Mouse (Mus musculus) limb, embryonic 11.5 days (tissue): ENCODE measurements around the gene Amph. TPM values are rescaled to one million over a fixed set of nuclear protein-coding genes. Genes with fewer than 3 reads are reported as not detected.

Source experiments
- ATAC-seq: fragments of 200-750 bp; cut with Nextera tagmentation; 2 replicates; pipeline ENCODE4 v1.8.0; 2017; ENCODE audit warnings: low read depth; ENCODE audit not compliant: insufficient number of reproducible peaks, low FRiP score, low TSS enrichment
- DNase-seq: peaks from one replicate; pipeline ENCODE4 v3.0.0-alpha.2; 2015; ENCODE audit warnings: low spot score
- H3K27ac ChIP-seq: fragments of 300-500 bp; sonication (generic); replicated peaks from 2 replicates; pipeline ENCODE4 v1.5.1; 2014; ENCODE audit warnings: low read depth, mild to moderate bottlenecking, low read length
- H3K27me3 ChIP-seq: fragments of 300-500 bp; sonication (generic); 2 replicates; pipeline ENCODE4 v1.6.1; 2014; ENCODE audit warnings: mild to moderate bottlenecking, low read length, mixed read lengths; ENCODE audit not compliant: control insufficient read depth, insufficient read depth
- H3K36me3 ChIP-seq: fragments of 300-500 bp; sonication (generic); 2 replicates; pipeline ENCODE4 v1.6.1; 2014; ENCODE audit warnings: mild to moderate bottlenecking, low read length, moderate library complexity, mixed read lengths; ENCODE audit not compliant: control insufficient read depth, insufficient read depth
- H3K4me1 ChIP-seq: fragments of 300-500 bp; sonication (generic); 2 replicates; pipeline ENCODE4 v1.6.1; 2014; ENCODE audit warnings: low read length, mixed read lengths; ENCODE audit not compliant: control insufficient read depth, insufficient read depth
- H3K4me2 ChIP-seq: fragments of 300-500 bp; sonication (generic); 2 replicates; pipeline ENCODE4 v1.6.1; 2014; ENCODE audit warnings: low read depth, mild to moderate bottlenecking, moderate library complexity; ENCODE audit not compliant: severe bottlenecking
- H3K4me3 ChIP-seq: fragments of 300-500 bp; sonication (generic); 2 replicates; pipeline ENCODE4 v1.5.1; 2014; ENCODE audit warnings: low read depth, low read length
- H3K9ac ChIP-seq: fragments of 300-500 bp; sonication (generic); 2 replicates; pipeline ENCODE4 v1.6.1; 2014; ENCODE audit warnings: mild to moderate bottlenecking, low read length
- H3K9me3 ChIP-seq: fragments of 300-500 bp; sonication (generic); 2 replicates; pipeline ENCODE4 v1.6.1; 2016; ENCODE audit warnings: low read length; ENCODE audit not compliant: control insufficient read depth
- WGBS: fragments of 180-500 bp; shearing (Covaris S2); extraction: QIAGEN DNeasy Blood & Tissue Kit; methylation state at CpG from one replicate; pipeline ENCODE4 v1.1.7; 2014; 5-methylcytosine and 5-hydroxymethylcytosine counted together
- polyA plus RNA-seq: library from polyadenylated mRNA; unstranded; fragments of >200 nt; fragmentation: Nextera tagmentation; extraction: Ambion mirVana; gene quantifications from 2 replicates; pipeline ENCODE4 v1.2.1, GENCODE M21; 2014

Amph gene
- polyA plus RNA-seq, 1 experiment from 2014 or later: 0.92 TPM

DNA sequence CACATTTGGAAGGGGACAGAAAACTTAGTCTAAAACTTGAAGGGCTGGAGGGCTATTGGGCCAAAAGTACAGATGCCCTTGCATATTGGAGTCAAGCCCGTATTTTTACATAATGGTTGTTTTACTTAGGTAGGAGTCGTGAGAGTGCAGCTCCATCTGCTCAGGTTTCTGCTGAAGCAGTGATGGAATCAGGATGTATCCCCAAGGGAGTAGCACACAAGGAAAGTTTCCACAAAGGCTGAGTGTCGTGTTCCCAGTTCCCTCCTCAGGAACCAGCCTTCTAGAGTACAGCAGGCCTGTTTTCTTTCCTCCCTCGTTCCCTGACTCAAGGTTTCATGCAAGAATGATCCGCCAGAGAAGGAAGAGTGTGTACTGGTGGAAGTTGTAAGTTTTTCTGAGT, 56.4 kb downstream of the Amph start:
- Histone ChIP-seq H3K9me3 (no peaks in the 10 kb centered on the region), H3K4me2 (no peak overlapping the region), H3K4me3 (no peak overlapping the region), H3K9ac (no peak overlapping the region), H3K4me1 (no peaks in the 10 kb centered on the region), H3K36me3 (no peaks in the 10 kb centered on the region), H3K27ac (no peak overlapping the region), H3K27me3 (no peaks in the 10 kb centered on the region)
- 79% methylated on average over 5 of the region's 5 CpGs for WGBS
- no peak for DNase-seq
- no peak for ATAC-seq

DNA sequence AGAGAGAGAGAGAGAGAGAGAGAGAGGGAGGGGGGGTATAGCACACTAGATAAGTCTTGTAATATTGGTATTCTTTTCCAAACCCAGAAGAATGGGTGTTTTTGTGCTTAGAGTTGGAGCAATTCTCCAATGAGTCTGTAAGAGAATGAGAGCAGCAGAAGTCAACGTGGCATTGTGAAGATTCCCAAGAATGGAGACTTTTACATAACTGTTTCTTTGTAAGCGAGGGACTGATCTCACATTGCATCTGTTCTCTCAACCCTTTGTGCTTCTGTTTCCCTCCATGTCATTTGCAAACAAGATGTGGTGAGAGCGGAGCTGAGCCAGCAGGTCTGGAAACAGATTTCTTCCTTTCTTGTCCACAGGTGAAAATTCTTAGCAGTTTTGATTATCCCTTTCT, 60.4 kb downstream of the Amph start:
- DNase-seq (no peak), ATAC-seq (no peak)
- H3K9me3 ChIP-seq: no peaks in the 10 kb centered on the region
- no peaks in the 10 kb centered on the region for H3K27me3 ChIP-seq
- H3K9ac ChIP-seq: no peak overlapping the region
- no peaks in the 10 kb centered on the region for H3K36me3 ChIP-seq
- no peak overlapping the region for H3K4me3 ChIP-seq
- WGBS: 79% methylated on average over 3 of the region's 3 CpGs
- H3K4me1 ChIP-seq: no peaks in the 10 kb centered on the region
- H3K4me2 ChIP-seq: no peak overlapping the region
- H3K27ac ChIP-seq: no peak overlapping the region

- WGBS: 90% methylated on average over 4 of the region's 4 CpGs
Measured at GRCm38 (mm10) chr13:19014825-19015375, 66.9 kb downstream of the Amph start.

DNA sequence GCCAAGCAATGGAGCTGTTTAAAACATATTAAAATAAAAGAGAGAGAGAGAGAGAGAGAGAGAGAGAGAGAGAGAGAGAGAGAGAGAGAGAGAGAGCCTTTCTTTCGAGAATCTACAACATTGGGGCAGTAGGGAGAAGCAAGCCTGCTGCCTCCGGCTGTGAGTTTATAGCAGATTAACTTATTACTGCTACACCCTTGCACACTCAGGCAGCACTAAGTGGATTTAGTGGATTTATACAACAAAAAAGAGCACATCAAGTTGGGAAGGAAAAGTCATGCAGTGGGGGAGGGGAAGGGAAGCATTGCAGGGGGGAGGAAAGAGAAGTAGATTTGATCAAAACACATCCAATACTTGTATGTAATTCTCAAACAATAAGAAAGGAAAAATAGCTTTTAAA, 73.5 kb downstream of the Amph start:
- Histone ChIP-seq H3K4me2 (no peak overlapping the region), H3K36me3 (no peaks in the 10 kb centered on the region), H3K4me3 (no peak overlapping the region), H3K27me3 (no peaks in the 10 kb centered on the region), H3K9ac (no peak overlapping the region), H3K4me1 (no peaks in the 10 kb centered on the region), H3K27ac (no peak overlapping the region), H3K9me3 (no peaks in the 10 kb centered on the region)
- 80% methylated on average over 2 of the region's 2 CpGs for WGBS
- DNase-seq (no peak), ATAC-seq (no peak)

More at GRCm38 (mm10) chr13:19014825-19015375, 66.9 kb downstream of the Amph start:
- Histone ChIP-seq H3K4me1 (no peaks in the 10 kb centered on the region), H3K4me2 (no peak overlapping the region), H3K9ac (no peak overlapping the region), H3K9me3 (no peaks in the 10 kb centered on the region), H3K4me3 (no peak overlapping the region), H3K27me3 (no peaks in the 10 kb centered on the region), H3K27ac (no peak overlapping the region), H3K36me3 (no peaks in the 10 kb centered on the region)
- ATAC-seq (no peak), DNase-seq (no peak)

- no peaks in the 10 kb centered on the region for H3K36me3 ChIP-seq
- DNase-seq: no peak
- H3K4me1 ChIP-seq: no peaks in the 10 kb centered on the region
- ATAC-seq: no peak
- no peak overlapping the region for H3K27ac ChIP-seq
- H3K4me2 ChIP-seq: no peak overlapping the region
- no peaks in the 10 kb centered on the region for H3K27me3 ChIP-seq
- H3K9me3 ChIP-seq: no peaks in the 10 kb centered on the region
- WGBS: 89% methylated on average over 3 of the region's 3 CpGs
- H3K9ac ChIP-seq: no peak overlapping the region
- H3K4me3 ChIP-seq: no peak overlapping the region
Measured at GRCm38 (mm10) chr13:19022310-19022709, 74.3 kb downstream of the Amph start.

DNA sequence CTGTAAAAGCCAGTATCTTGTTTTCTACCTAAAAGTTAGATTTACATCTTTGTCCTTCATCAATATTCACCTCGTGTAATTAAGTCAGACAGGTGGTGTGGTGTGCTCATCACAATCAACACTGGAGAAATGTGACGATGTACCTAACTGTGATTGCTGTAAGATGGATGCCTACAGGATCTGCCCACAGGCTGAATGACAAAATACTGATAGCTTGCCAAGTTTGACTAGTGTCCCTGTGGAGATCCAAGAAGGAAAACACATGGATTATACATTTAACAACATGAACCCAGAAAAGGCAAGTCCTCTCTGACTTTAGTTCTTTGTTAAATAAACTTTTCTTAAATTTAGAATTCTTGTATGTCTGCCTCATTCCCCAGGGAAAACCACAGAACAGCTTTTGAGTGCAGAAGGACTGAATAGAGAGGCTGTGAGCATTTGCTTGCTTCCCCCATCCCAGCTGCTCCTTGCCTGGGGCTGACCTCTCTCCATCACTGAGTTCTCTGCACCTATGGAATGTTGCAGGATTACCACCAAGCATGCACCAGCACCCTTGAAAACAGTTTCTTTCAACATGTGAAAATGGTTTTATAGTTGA, 77.2 kb downstream of the Amph start:
- H3K4me2 ChIP-seq: no peak overlapping the region
- no peak overlapping the region for H3K9ac ChIP-seq
- H3K4me1 ChIP-seq: no peaks in the 10 kb centered on the region
- no peak overlapping the region for H3K27ac ChIP-seq
- WGBS: 85% methylated on average over 2 of the region's 2 CpGs
- DNase-seq (no peak), ATAC-seq (no peak)
- H3K27me3 ChIP-seq: no peaks in the 10 kb centered on the region
- no peaks in the 10 kb centered on the region for H3K36me3 ChIP-seq
- no peaks in the 10 kb centered on the region for H3K9me3 ChIP-seq
- no peak overlapping the region for H3K4me3 ChIP-seq

DNA sequence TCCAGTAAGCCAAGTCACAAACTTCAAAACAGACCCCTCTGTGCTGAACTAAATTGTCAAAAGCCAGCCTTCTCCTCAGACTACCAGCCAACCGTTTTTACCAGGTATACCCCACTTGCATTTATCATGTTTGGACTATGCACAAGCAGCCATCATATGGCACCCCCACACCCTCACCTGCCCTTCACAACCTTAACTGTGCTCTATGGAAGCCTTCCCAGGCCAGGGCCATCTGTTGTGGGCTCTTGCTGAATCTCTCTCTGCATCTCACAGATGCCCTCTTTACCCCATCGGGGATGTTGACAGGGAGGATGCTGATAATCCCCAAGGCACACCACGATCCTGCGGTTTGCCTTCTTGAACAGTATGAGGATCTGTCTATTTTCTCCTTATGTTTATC, 77.9 kb downstream of the Amph start:
- WGBS: 87% methylated on average over 4 of the region's 4 CpGs
- Histone ChIP-seq H3K9me3 (no peaks in the 10 kb centered on the region), H3K4me1 (no peaks in the 10 kb centered on the region), H3K27me3 (no peaks in the 10 kb centered on the region), H3K4me2 (no peak overlapping the region), H3K9ac (no peak overlapping the region), H3K4me3 (no peak overlapping the region), H3K36me3 (no peaks in the 10 kb centered on the region), H3K27ac (no peak overlapping the region)
- DNase-seq (no peak), ATAC-seq (no peak)

DNA sequence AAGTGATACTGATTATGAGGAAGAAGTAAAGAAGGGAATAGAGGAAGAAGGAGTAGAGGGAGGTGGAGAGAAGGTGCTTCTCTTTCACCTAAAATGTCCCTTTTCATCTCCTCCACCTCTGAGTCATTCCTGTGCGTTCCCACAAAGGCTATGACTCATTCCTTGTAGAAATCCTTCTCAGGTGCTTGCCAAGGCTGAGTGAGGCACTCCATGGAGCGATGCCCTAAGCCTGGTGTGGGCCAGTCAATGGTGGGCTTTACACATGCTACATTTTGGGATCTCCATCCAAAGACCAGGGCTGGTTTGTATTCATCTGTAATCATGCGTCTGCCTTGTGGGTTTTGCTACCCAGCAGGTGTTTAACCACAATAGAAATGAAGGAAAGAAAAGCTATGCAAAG, 78.9 kb downstream of the Amph start:
- Histone ChIP-seq H3K27me3 (no peaks in the 10 kb centered on the region), H3K27ac (no peak overlapping the region), H3K4me3 (no peak overlapping the region), H3K9ac (no peak overlapping the region), H3K4me1 (no peaks in the 10 kb centered on the region), H3K4me2 (no peak overlapping the region), H3K9me3 (no peaks in the 10 kb centered on the region), H3K36me3 (no peaks in the 10 kb centered on the region)
- ATAC-seq (no peak), DNase-seq (no peak)
- WGBS: 91% methylated on average over 3 of the region's 3 CpGs
